Mouse (Mus musculus): ENCODE results near the gene Mybbp1a.

DNA sequence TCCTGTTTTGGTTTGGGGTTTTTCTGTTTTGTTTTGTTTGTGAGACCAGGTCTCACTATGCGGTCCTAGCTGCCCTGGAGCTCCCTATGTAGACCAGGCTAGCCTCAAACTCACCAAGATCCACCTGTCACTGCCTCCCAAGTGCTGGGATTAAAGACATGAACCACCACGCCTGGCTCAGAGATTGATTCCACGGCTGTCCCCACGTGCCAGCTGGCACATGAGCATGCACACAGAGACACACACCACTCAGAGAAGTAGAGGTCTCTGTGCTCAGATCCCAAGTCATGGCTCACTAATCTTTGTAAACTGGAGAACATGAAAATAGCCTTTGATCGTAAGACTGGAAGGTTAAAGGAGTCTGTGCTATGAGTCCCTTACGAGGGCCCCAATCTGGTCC lies 22.1 kb upstream of the Mybbp1a start:
- TF ChIP-seq EP300 (IDR thresholded peaks at IDR 0.05; ENCODE audit: low read depth in 1 of 2, low read length in 2 of 2) (no peak), ETS1 (IDR thresholded peaks at IDR 0.05; ENCODE audit: low read depth, low read length) (no peak), TCF12 (IDR thresholded peaks at IDR 0.05; ENCODE audit: low read depth, low read length) (no peak), CTCF (IDR thresholded peaks at IDR 0.05 in 2 of 3, conservative IDR thresholded peaks at IDR 0.05 in 1 of 3; ENCODE audit: control insufficient read depth in 1 of 3, insufficient read depth in 1 of 3, low read depth in 2 of 3, low read length in 3 of 3, poor library complexity in 1 of 3, severe bottlenecking in 1 of 3) (no peak)

Measured in MEL (cell line).